Mouse (Mus musculus): Measurements from ENCODE around the gene Lipe. TPM values are rescaled to one million over a fixed set of nuclear protein-coding genes. Genes with fewer than 3 reads are reported as not detected.

Gene Lipe
- polyA plus RNA-seq, 2 experiments = 3.5 to 10.4 TPM

DNA sequence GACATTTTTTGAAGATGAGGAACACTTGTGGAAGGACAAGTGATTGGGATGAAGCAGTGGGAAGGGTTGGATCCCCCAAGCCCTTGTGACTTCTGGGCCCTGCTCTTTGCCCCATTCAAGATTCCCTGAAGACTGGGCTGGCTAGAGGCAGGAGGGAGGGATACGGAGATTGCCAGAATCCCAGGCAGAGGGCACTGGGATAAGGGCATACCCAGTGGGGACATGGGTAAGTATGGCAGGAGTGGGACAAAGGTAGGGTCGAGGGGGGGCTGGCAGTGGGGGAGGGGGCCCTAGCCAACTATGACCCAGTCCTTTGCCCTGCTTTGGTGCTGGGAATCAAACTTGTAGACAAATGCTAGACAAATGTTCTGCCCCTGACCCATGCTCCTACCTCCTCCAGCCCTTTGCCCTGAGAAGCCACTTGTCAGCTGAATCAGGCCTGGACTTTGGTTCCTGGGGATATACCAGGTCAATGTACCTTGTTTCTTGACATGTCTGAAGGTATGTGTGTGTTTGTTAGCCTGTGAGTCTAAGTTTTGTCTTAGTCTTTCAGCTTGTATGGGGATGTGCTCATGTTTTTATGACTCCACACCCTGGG lies 6.6 kb downstream of the Lipe start:
- H3K4me2 ChIP-seq (replicated peaks; ENCODE audit: low read depth, low read length, severe bottlenecking) = no peak overlapping the region
- H3K4me1 ChIP-seq (ENCODE audit: control insufficient read depth, insufficient read depth, low read length) = peaks cover 32% of the 10 kb centered on the region
- H3K9me3 ChIP-seq (ENCODE audit: control insufficient read depth, low read length) = no peaks in the 10 kb centered on the region
- no peak overlapping the region for H3K4me3 ChIP-seq (replicated peaks; ENCODE audit: low read length)
- no peak overlapping the region for H3K27ac ChIP-seq (replicated peaks; ENCODE audit: low read depth, low read length)
- DNase-seq (ENCODE audit: low spot score) (no peak), ATAC-seq (ENCODE audit: low FRiP score, low read depth) (no peak)
- TF ChIP-seq POLR2A (IDR thresholded peaks at IDR 0.05; ENCODE audit: borderline replicate concordance, extremely low read depth, insufficient read depth, insufficient read length) = no peak
- 76% methylated on average over 2 of the region's 2 CpGs for WGBS
- no peak overlapping the region for H3K9ac ChIP-seq (ENCODE audit: low read depth, low read length, severe bottlenecking)
- H3K36me3 ChIP-seq (ENCODE audit: control insufficient read depth, insufficient read depth, low read length) = peaks cover 17% of the 10 kb centered on the region
- no peaks in the 10 kb centered on the region for H3K27me3 ChIP-seq (ENCODE audit: control insufficient read depth, insufficient read depth, low read length)

GRCm38 (mm10) chr7:25390986-25391385 lies 7.5 kb downstream of the Lipe start:
- H3K4me3 ChIP-seq (replicated peaks; ENCODE audit: low read length) = no peak overlapping the region
- no peak for ATAC-seq (ENCODE audit: low FRiP score, low read depth)
- H3K27me3 ChIP-seq (ENCODE audit: control insufficient read depth, insufficient read depth, low read length) = no peaks in the 10 kb centered on the region
- no peak overlapping the region for H3K9ac ChIP-seq (ENCODE audit: low read depth, low read length, severe bottlenecking)
- peaks cover 36% of the 10 kb centered on the region for H3K4me1 ChIP-seq (ENCODE audit: control insufficient read depth, insufficient read depth, low read length)
- H3K27ac ChIP-seq (replicated peaks; ENCODE audit: low read depth, low read length) = no peak overlapping the region
- H3K36me3 ChIP-seq (ENCODE audit: control insufficient read depth, insufficient read depth, low read length) = peaks cover 24% of the 10 kb centered on the region
- no peaks in the 10 kb centered on the region for H3K9me3 ChIP-seq (ENCODE audit: control insufficient read depth, low read length)
- TF ChIP-seq POLR2A (IDR thresholded peaks at IDR 0.05; ENCODE audit: borderline replicate concordance, extremely low read depth, insufficient read depth, insufficient read length) = no peak
- WGBS = 66% methylated on average over 2 of the region's 2 CpGs
- no peak for DNase-seq (ENCODE audit: low spot score)
- H3K4me2 ChIP-seq (replicated peaks; ENCODE audit: low read depth, low read length, severe bottlenecking) = no peak overlapping the region

- H3K9me3 ChIP-seq (ENCODE audit: control insufficient read depth, low read length) = no peaks in the 10 kb centered on the region
- no peak overlapping the region for H3K27ac ChIP-seq (replicated peaks; ENCODE audit: low read depth, low read length)
- no peaks in the 10 kb centered on the region for H3K27me3 ChIP-seq (ENCODE audit: control insufficient read depth, insufficient read depth, low read length)
- no peak overlapping the region for H3K4me3 ChIP-seq (replicated peaks; ENCODE audit: low read length)
- H3K9ac ChIP-seq (ENCODE audit: low read depth, low read length, severe bottlenecking) = peak overlapping the region; percentile 16; the same call in 1 of the 2 replicates
- 46% methylated on average over 8 of the region's 8 CpGs for WGBS
- peaks cover 31% of the 10 kb centered on the region for H3K36me3 ChIP-seq (ENCODE audit: control insufficient read depth, insufficient read depth, low read length)
- DNase-seq (ENCODE audit: low spot score) = peak; percentile 21
- TF ChIP-seq POLR2A (IDR thresholded peaks at IDR 0.05; ENCODE audit: borderline replicate concordance, extremely low read depth, insufficient read depth, insufficient read length) = no peak
- no peak overlapping the region for H3K4me2 ChIP-seq (replicated peaks; ENCODE audit: low read depth, low read length, severe bottlenecking)
- H3K4me1 ChIP-seq (ENCODE audit: control insufficient read depth, insufficient read depth, low read length) = peaks cover 37% of the 10 kb centered on the region
- no peak for ATAC-seq (ENCODE audit: low FRiP score, low read depth)
These were observed 8.3 kb downstream of the Lipe start for GRCm38 (mm10) chr7:25390054-25390770.

DNA sequence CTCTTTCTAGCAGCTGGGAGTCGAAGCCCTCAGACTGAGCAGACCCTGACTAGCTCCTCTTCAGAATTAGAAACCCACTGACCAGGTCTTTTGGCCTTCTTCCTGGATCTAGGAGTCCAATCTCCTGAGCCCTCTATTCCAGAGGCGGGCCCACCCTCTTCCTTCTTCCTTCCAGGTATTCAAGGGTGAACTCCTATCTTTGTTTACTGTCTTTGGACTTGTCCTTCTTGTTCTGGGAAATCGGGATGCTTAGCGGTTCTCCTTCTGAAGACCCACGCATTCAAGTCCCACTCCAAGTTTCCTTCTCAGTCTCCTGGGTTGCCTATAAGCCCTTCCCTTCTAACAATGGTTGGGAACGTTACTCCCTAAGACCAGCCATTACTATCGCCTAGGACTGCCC lies 9.6 kb downstream of the Lipe start:
- Histone ChIP-seq H3K4me3 (replicated peaks; ENCODE audit: low read length) (no peak overlapping the region), H3K9ac (ENCODE audit: low read depth, low read length, severe bottlenecking) (no peak overlapping the region), H3K4me1 (ENCODE audit: control insufficient read depth, insufficient read depth, low read length) (peaks cover 29% of the 10 kb centered on the region), H3K27ac (replicated peaks; ENCODE audit: low read depth, low read length) (no peak overlapping the region), H3K36me3 (ENCODE audit: control insufficient read depth, insufficient read depth, low read length) (peaks cover 44% of the 10 kb centered on the region), H3K27me3 (ENCODE audit: control insufficient read depth, insufficient read depth, low read length) (no peaks in the 10 kb centered on the region), H3K4me2 (replicated peaks; ENCODE audit: low read depth, low read length, severe bottlenecking) (no peak overlapping the region), H3K9me3 (ENCODE audit: control insufficient read depth, low read length) (no peaks in the 10 kb centered on the region)
- no peak for DNase-seq (ENCODE audit: low spot score)
- no peak for TF ChIP-seq POLR2A (IDR thresholded peaks at IDR 0.05; ENCODE audit: borderline replicate concordance, extremely low read depth, insufficient read depth, insufficient read length)
- no peak for ATAC-seq (ENCODE audit: low FRiP score, low read depth)
- WGBS = 87% methylated on average over 7 of the region's 7 CpGs

DNA sequence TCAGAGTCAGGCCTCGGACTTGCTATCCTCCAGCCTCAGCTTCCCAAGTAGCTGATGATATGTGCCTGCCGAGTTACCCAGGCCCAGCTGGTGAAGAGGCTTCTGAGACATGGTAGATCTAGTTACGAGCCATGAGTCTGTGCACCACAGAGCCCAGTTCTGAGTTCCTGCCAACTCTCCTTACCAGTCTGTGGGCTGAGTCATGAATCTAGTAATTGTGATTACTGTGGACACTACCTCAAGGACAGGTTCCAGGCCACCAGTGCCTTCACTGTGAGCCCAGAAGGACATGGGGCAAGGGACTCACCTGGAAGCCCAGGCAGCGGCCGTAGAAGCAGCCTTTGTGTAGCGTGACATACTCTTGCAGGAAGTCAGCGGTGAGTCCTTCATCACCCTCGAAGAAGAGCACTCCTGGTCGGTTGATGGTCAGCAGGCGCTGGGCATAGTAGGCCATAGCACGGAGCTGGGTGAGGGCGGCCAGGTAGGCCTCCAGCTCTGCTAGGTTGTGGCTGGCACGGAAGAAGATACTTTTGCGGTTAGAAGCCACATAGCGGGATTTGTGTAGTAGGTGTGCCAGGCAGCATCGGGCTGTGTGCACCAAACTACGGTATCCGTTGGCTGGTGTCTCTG lies 10.6 kb downstream of the Lipe start:
- H3K4me3 ChIP-seq (replicated peaks; ENCODE audit: low read length) = no peak overlapping the region
- ATAC-seq (ENCODE audit: low FRiP score, low read depth) (no peak), DNase-seq (ENCODE audit: low spot score) (no peak)
- no peak overlapping the region for H3K27ac ChIP-seq (replicated peaks; ENCODE audit: low read depth, low read length)
- no peak for TF ChIP-seq POLR2A (IDR thresholded peaks at IDR 0.05; ENCODE audit: borderline replicate concordance, extremely low read depth, insufficient read depth, insufficient read length)
- H3K9me3 ChIP-seq (ENCODE audit: control insufficient read depth, low read length) = no peaks in the 10 kb centered on the region
- H3K27me3 ChIP-seq (ENCODE audit: control insufficient read depth, insufficient read depth, low read length) = no peaks in the 10 kb centered on the region
- peaks cover 54% of the 10 kb centered on the region for H3K36me3 ChIP-seq (ENCODE audit: control insufficient read depth, insufficient read depth, low read length)
- peaks cover 22% of the 10 kb centered on the region for H3K4me1 ChIP-seq (ENCODE audit: control insufficient read depth, insufficient read depth, low read length)
- 93% methylated on average over 18 of the region's 18 CpGs for WGBS
- no peak overlapping the region for H3K4me2 ChIP-seq (replicated peaks; ENCODE audit: low read depth, low read length, severe bottlenecking)
- H3K9ac ChIP-seq (ENCODE audit: low read depth, low read length, severe bottlenecking) = no peak overlapping the region

Measured in limb, embryonic 14.5 days (tissue).